In genomic region chr7:58398558-58399144, GRCm38 (mm10) we compare ENCODE assay signal across 8 mouse cellular contexts.
A peak's percentile ranks its signal among the peaks of the same experiment; 100 is the strongest.
DNase-seq lines count a peak whose midpoint lies in the region; ATAC-seq and TF ChIP-seq lines count a peak whose summit lies in the region.

No protein-coding gene starts in this region.

- no peak for TF ChIP-seq CTCF in layer of hippocampus, adult 2 months (conservative IDR thresholded peaks at IDR 0.05)

- no peaks in the 10 kb centered on the region for H3K4me1 ChIP-seq in brown adipose tissue, adult 24 weeks (ENCODE audit: control insufficient read depth, insufficient read depth, insufficient read length, low read length)
- no peaks in the 10 kb centered on the region for H3K4me1 ChIP-seq in hindbrain, embryonic 12.5 days

- H3K4me2 ChIP-seq in hindbrain, embryonic 12.5 days (replicated peaks) = peak overlapping the region; percentile 57

- H3K9ac ChIP-seq in hindbrain, embryonic 12.5 days = peak overlapping the region; percentile 67

- 1% methylated on average over 9 of the region's 9 CpGs for WGBS in hindbrain, embryonic 12.5 days

- peak; percentile 57 for ATAC-seq in hindbrain, embryonic 12.5 days (ENCODE audit: low FRiP score)
- peak; percentile 76 for ATAC-seq in megakaryocyte-erythroid progenitor cell, adult 5-6 weeks (replicated peaks; ENCODE audit: low FRiP score, low TSS enrichment, poor library complexity, severe bottlenecking)

- no peaks in the 10 kb centered on the region for H3K27me3 ChIP-seq in hindbrain, embryonic 12.5 days

- peak overlapping the region; percentile 100 for H3K27ac ChIP-seq in layer of hippocampus, adult 2 months
- H3K27ac ChIP-seq in brown adipose tissue, adult 24 weeks (replicated peaks; ENCODE audit: low read depth, low read length) = 0 out of 2 replicates have a peak overlapping the region, but pooled peaks have one; percentile 31
- peak overlapping the region; percentile 96 for H3K27ac ChIP-seq in hindbrain, embryonic 12.5 days

- no peaks in the 10 kb centered on the region for H3K36me3 ChIP-seq in hindbrain, embryonic 12.5 days

- peak; percentile 20 to 44 for DNase-seq in layer of hippocampus, adult 2 months (ENCODE audit: low spot score in 2 of 2)
- DNase-seq in layer of hippocampus, adult 11-12 months (ENCODE audit: low spot score) = no peak
- no peak for DNase-seq in ovary, postnatal 36 days (ENCODE audit: low spot score)
- no peak for DNase-seq in layer of hippocampus, adult 18-20 months (ENCODE audit: low spot score in 2 of 2)
- DNase-seq in frontal cortex, postnatal 25 days (ENCODE audit: low spot score in 2 of 2) = no peak

- H3K4me3 ChIP-seq in layer of hippocampus, adult 2 months = peak overlapping the region; percentile 61
- H3K4me3 ChIP-seq in brown adipose tissue, adult 24 weeks (ENCODE audit: insufficient read depth, low read depth, low read length) = peak overlapping the region; percentile 85
- H3K4me3 ChIP-seq in hindbrain, embryonic 12.5 days = peak overlapping the region; percentile 43

- no peaks in the 10 kb centered on the region for H3K9me3 ChIP-seq in hindbrain, embryonic 12.5 days (replicated peaks)

Comparison
In these comparisons a context has a peak if more than half of its experiments do, and no peak if none do; other contexts are left out.
1. DNase-seq: peak in layer of hippocampus, adult 2 months (2 of 2); none in layer of hippocampus, adult 11-12 months (single experiment), ovary, postnatal 36 days (single experiment), layer of hippocampus, adult 18-20 months (0 of 2) and frontal cortex, postnatal 25 days (0 of 2).
2. H3K27ac ChIP-seq: peak in every context shown above with its lines; median percentile 100 in layer of hippocampus, adult 2 months; 96 in hindbrain, embryonic 12.5 days; 31 in brown adipose tissue, adult 24 weeks.
3. Peak in every context shown above with its lines, with median percentiles within 50 percentile points of each other: H3K4me3 ChIP-seq.